Mouse (Mus musculus): ENCODE measurements around the gene Hist1h2bc. TPM values are rescaled to one million over a fixed set of nuclear protein-coding genes. Genes with fewer than 3 reads are reported as not detected.

Hist1h2bc gene
- polyA plus RNA-seq, 1 experiment from 2014 or later: 57.5 TPM

DNA sequence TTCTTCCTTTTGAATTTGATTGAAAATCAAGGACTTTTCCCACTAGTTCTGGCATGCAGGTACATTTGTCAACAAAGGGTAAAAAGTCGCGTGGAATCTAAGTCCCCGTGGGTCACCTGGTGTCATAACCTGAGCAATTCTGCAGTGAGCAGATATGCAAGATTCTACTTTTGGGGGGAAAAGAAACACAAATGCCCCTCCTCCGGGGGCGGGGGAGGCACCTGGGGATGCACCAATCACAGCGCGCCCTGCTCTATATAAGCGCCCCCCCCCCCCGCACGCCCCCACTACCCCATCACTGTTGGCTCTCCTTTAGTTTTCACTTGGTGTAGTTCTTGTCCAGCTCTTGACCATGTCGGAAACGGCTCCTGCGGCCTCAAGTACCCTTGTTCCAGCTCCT is 11.5 kb downstream of the Hist1h2bc start, which contains the start of gene Hist1h1t:
TSS of gene Hist1h1t (plus strand) at position 301 of the 400 bp plus-strand sequence.
- Histone ChIP-seq H3K36me3 (ENCODE audit: control insufficient read depth, insufficient read depth, low read length) (no peaks in the 10 kb centered on the region), H3K4me3 (ENCODE audit: low read depth, low read length) (no peak within 1 kb of the TSS), H3K27ac (ENCODE audit: low read depth) (no peak within 1 kb of the TSS), H3K9me3 (ENCODE audit: control insufficient read depth, low read length) (no peaks in the 10 kb centered on the region), H3K27me3 (replicated peaks; ENCODE audit: control insufficient read depth, insufficient read depth, low read length) (no peaks in the 10 kb centered on the region), H3K9ac (ENCODE audit: low read length) (no peak within 1 kb of the TSS), H3K4me1 (replicated peaks; ENCODE audit: control insufficient read depth, insufficient read depth, low read length) (peaks cover 13% of the 10 kb centered on the region; the same call in 1 of the 2 replicates), H3K4me2 (ENCODE audit: low read length) (no peak within 1 kb of the TSS)
- 48% methylated on average over 13 of the region's 13 CpGs for WGBS
- DNase-seq (ENCODE audit: low spot score) (no peak), ATAC-seq (replicated peaks; ENCODE audit: low FRiP score, low TSS enrichment, low read depth) (no peak)

DNA sequence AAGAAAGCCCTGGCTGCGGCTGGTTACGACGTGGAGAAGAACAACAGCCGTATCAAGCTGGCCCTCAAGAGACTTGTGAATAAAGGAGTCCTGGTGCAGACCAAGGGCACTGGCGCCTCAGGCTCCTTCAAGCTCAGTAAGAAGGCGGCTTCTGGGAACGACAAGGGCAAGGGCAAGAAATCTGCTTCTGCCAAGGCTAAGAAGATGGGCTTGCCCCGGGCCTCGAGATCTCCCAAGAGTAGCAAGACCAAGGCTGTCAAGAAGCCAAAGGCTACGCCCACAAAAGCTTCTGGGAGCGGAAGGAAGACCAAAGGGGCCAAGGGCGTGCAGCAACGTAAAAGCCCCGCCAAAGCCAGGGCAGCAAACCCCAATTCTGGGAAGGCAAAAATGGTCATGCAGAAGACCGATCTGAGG is 12.1 kb downstream of the Hist1h2bc start:
- H3K27ac ChIP-seq (ENCODE audit: low read depth): no peak overlapping the region
- no peak for ATAC-seq (replicated peaks; ENCODE audit: low FRiP score, low TSS enrichment, low read depth)
- no peak overlapping the region for H3K4me2 ChIP-seq (ENCODE audit: low read length)

DNA sequence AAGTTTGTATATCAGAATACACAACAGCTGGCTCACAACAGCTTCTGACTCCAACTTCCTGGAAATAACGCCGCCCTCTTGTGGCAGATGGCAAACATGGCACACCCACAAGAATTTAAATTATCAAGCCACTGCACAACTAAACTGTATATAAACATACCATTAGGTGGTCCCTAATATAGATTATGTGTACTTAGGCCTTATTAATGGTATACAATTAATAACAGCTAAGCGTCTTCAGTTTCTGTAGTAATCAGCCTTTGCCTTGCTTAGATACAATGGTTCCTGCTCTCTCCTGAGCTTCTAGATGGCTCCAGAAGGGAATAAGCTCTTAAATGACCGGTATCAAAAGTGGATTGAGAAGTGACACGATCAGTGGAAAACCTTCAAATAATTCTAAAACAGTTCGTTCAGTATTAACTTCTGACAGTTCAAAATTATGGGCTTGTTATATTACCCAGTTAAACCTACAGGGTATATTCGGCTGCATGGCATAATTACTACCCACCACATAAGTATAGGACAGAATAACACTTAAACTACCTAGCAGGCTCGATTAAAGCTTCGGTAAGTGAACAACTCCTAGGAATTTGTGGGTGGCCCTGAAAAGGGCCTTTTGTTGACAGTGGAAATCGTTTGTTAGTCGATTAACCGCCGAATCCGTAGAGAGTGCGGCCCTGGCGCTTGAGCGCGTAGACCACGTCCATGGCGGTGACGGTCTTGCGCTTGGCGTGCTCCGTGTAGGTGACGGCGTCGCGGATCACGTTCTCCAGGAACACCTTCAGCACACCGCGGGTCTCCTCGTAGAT is 13.7 kb downstream of the Hist1h2bc start:
- no peaks in the 10 kb centered on the region for H3K9me3 ChIP-seq (ENCODE audit: control insufficient read depth, low read length)
- no peaks in the 10 kb centered on the region for H3K27me3 ChIP-seq (replicated peaks; ENCODE audit: control insufficient read depth, insufficient read depth, low read length)
- ATAC-seq (replicated peaks; ENCODE audit: low FRiP score, low TSS enrichment, low read depth): peak; percentile 81
- peak overlapping the region; percentile 77 for H3K4me2 ChIP-seq (ENCODE audit: low read length)
- H3K36me3 ChIP-seq (ENCODE audit: control insufficient read depth, insufficient read depth, low read length): no peaks in the 10 kb centered on the region
- peaks cover 13% of the 10 kb centered on the region; the same call in 1 of the 2 replicates for H3K4me1 ChIP-seq (replicated peaks; ENCODE audit: control insufficient read depth, insufficient read depth, low read length)
- H3K9ac ChIP-seq (ENCODE audit: low read length): peak overlapping the region; percentile 69
- H3K27ac ChIP-seq (ENCODE audit: low read depth): peak overlapping the region; percentile 91
- WGBS: 2% methylated on average over 23 of the region's 32 CpGs
- DNase-seq (ENCODE audit: low spot score): peak; percentile 80
- H3K4me3 ChIP-seq (ENCODE audit: low read depth, low read length): peak overlapping the region; percentile 50

More for the DNA sequence above, 12.1 kb downstream of the Hist1h2bc start:
- Histone ChIP-seq H3K9ac (ENCODE audit: low read length) (no peak overlapping the region), H3K4me1 (replicated peaks; ENCODE audit: control insufficient read depth, insufficient read depth, low read length) (peaks cover 13% of the 10 kb centered on the region; the same call in 1 of the 2 replicates), H3K4me3 (ENCODE audit: low read depth, low read length) (no peak overlapping the region), H3K36me3 (ENCODE audit: control insufficient read depth, insufficient read depth, low read length) (no peaks in the 10 kb centered on the region), H3K27me3 (replicated peaks; ENCODE audit: control insufficient read depth, insufficient read depth, low read length) (no peaks in the 10 kb centered on the region), H3K9me3 (ENCODE audit: control insufficient read depth, low read length) (no peaks in the 10 kb centered on the region)
- 65% methylated on average over 15 of the region's 15 CpGs for WGBS
- no peak for DNase-seq (ENCODE audit: low spot score)

DNA sequence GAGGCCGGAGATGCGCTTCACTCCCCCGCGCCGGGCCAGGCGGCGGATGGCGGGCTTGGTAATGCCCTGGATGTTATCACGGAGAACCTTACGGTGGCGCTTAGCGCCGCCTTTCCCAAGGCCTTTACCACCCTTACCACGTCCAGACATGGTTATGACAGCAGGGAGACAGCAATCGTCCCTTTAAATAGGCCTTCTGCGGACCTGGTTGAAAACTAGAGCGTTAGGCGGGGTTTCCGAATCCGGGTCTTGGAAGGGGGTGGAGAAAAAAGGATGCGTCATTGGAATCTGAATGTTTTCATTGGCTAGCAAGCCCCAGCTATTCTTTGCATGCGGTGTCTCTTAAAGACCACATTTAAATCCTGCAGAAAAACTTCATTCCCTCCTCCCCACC is 14.3 kb downstream of the Hist1h2bc start, which contains the start of gene Hist1h4c:
TSS of gene Hist1h4c (minus strand) at position 155 of the 394 bp plus-strand sequence.
- Histone ChIP-seq H3K27me3 (replicated peaks; ENCODE audit: control insufficient read depth, insufficient read depth, low read length) (no peaks in the 10 kb centered on the region), H3K27ac (ENCODE audit: low read depth) (peak within 1 kb of the TSS; percentile 91), H3K9me3 (ENCODE audit: control insufficient read depth, low read length) (no peaks in the 10 kb centered on the region), H3K4me2 (ENCODE audit: low read length) (peak within 1 kb of the TSS; percentile 77), H3K9ac (ENCODE audit: low read length) (peak within 1 kb of the TSS; percentile 69), H3K4me3 (ENCODE audit: low read depth, low read length) (peak within 1 kb of the TSS; percentile 50), H3K36me3 (ENCODE audit: control insufficient read depth, insufficient read depth, low read length) (no peaks in the 10 kb centered on the region), H3K4me1 (replicated peaks; ENCODE audit: control insufficient read depth, insufficient read depth, low read length) (peaks cover 13% of the 10 kb centered on the region; the same call in 1 of the 2 replicates)
- WGBS: under 1% methylated on average over 22 of the region's 22 CpGs
- ATAC-seq (replicated peaks; ENCODE audit: low FRiP score, low TSS enrichment, low read depth) (peak; percentile 95), DNase-seq (ENCODE audit: low spot score) (peak; percentile 100)

DNA sequence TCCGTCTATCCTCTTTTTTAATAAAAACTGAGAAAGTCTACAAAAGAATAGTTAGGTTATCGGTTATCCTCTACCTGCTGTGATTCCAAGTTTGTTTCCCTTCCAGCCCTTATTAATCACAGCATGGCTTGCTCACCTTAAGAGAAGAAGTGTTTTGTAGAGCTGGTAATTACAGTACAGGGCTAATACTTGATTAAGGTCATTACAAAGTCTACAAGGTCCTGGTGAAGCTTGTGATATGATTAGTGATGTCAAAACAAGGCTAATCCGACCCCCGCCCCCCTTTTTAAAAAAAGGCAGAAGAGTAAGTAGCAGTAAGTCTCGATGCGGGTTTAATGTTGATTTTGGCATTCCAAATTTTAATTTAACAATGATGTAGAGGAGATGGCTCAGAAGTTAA is 15.0 kb downstream of the Hist1h2bc start:
- Histone ChIP-seq H3K4me2 (ENCODE audit: low read length) (peak overlapping the region; percentile 47), H3K27ac (ENCODE audit: low read depth) (peak overlapping the region; percentile 91), H3K9ac (ENCODE audit: low read length) (no peak overlapping the region; the same call in 1 of the 2 replicates), H3K9me3 (ENCODE audit: control insufficient read depth, low read length) (no peaks in the 10 kb centered on the region), H3K27me3 (replicated peaks; ENCODE audit: control insufficient read depth, insufficient read depth, low read length) (no peaks in the 10 kb centered on the region), H3K36me3 (ENCODE audit: control insufficient read depth, insufficient read depth, low read length) (no peaks in the 10 kb centered on the region), H3K4me3 (ENCODE audit: low read depth, low read length) (peak overlapping the region; percentile 50; the same call in 1 of the 2 replicates), H3K4me1 (replicated peaks; ENCODE audit: control insufficient read depth, insufficient read depth, low read length) (peaks cover 13% of the 10 kb centered on the region; the same call in 1 of the 2 replicates)
- 73% methylated on average over 6 of the region's 6 CpGs for WGBS
- ATAC-seq (replicated peaks; ENCODE audit: low FRiP score, low TSS enrichment, low read depth): no peak
- no peak for DNase-seq (ENCODE audit: low spot score)

DNA sequence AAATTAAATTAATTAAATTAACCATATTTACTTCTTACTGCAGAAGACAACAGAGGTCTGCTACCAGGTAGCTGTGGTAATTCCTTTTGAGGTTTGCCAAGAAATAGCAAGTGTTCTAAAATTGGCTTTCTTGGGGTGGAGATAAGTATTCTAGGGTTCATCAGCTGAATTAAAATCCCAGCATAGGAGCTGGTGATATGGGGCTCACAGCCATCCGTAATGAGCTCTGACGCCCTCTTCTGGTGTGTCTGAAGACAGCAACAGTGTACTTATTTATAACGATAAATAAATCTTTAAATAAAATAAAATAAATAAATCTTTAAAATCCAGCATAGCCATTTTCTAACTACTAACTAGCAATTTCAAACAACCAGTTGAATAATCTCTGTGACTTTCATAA is 15.8 kb downstream of the Hist1h2bc start:
- Histone ChIP-seq H3K4me3 (ENCODE audit: low read depth, low read length) (no peak overlapping the region), H3K9ac (ENCODE audit: low read length) (no peak overlapping the region), H3K27me3 (replicated peaks; ENCODE audit: control insufficient read depth, insufficient read depth, low read length) (no peaks in the 10 kb centered on the region), H3K9me3 (ENCODE audit: control insufficient read depth, low read length) (no peaks in the 10 kb centered on the region), H3K36me3 (ENCODE audit: control insufficient read depth, insufficient read depth, low read length) (no peaks in the 10 kb centered on the region), H3K4me2 (ENCODE audit: low read length) (no peak overlapping the region), H3K4me1 (replicated peaks; ENCODE audit: control insufficient read depth, insufficient read depth, low read length) (peaks cover 13% of the 10 kb centered on the region; the same call in 1 of the 2 replicates), H3K27ac (ENCODE audit: low read depth) (no peak overlapping the region)
- WGBS: 72% methylated on average over 3 of the region's 3 CpGs
- ATAC-seq (replicated peaks; ENCODE audit: low FRiP score, low TSS enrichment, low read depth): no peak
- DNase-seq (ENCODE audit: low spot score): no peak

DNA sequence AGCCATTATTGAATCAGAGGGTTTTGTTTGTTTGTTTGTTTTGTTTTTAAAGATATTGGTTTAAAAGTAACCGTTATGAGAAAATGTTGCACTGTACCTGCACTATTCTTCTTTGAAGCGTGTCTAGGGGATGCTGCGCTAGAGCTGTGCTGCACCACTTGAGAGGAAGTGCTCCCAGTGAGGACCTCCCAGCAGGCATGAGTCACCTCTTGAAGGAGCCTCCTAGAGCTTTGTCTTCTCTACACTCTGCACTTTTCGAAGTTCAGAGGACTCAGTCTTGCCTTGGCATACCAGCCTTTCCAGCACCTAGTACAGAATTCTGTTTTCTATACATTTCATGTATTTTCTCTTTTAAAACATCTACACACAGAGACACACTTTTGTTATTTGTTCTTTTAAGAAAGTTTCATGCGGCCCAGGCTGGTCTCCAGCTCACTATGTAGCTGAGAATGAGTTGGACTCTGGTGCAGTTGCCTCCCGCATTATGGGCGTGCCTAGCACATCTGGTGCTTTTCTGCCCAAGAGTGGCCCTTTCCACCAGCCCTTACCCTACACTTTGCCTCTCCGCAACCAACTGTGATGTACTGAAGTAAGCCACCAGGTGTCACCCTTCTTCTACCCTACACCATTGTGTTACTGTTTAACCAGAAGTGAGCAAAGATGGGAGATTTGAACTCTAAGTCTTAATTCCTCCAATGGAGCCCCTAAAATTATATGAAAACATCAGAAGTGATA is 17.0 kb downstream of the Hist1h2bc start:
- WGBS: 29% methylated on average over 8 of the region's 8 CpGs
- ATAC-seq (replicated peaks; ENCODE audit: low FRiP score, low TSS enrichment, low read depth): peak; percentile 62
- Histone ChIP-seq H3K36me3 (ENCODE audit: control insufficient read depth, insufficient read depth, low read length) (no peaks in the 10 kb centered on the region), H3K9ac (ENCODE audit: low read length) (no peak overlapping the region), H3K4me2 (ENCODE audit: low read length) (no peak overlapping the region), H3K27ac (ENCODE audit: low read depth) (no peak overlapping the region), H3K4me1 (replicated peaks; ENCODE audit: control insufficient read depth, insufficient read depth, low read length) (peaks cover 13% of the 10 kb centered on the region; the same call in 1 of the 2 replicates), H3K27me3 (replicated peaks; ENCODE audit: control insufficient read depth, insufficient read depth, low read length) (no peaks in the 10 kb centered on the region), H3K4me3 (ENCODE audit: low read depth, low read length) (no peak overlapping the region), H3K9me3 (ENCODE audit: control insufficient read depth, low read length) (no peaks in the 10 kb centered on the region)
- peak; percentile 67 for DNase-seq (ENCODE audit: low spot score)

DNA sequence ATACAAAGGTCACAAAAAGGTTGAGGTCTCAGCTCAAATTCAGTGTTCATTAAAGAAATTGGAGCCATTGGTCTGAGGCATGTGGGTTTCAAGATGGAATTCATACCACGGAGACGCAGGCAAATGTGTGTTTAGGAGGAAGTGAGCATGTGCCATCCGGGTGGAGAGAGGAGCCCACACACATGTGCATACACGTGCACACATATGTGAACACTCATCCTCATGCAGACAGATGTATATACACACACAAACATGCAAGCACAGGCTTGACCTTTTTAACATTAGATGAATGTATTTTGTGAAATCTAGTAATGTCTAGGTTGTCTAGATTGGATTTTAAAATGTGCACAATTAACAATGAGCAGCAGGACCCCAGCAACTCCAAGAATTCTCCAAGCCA is 18.2 kb downstream of the Hist1h2bc start:
- DNase-seq (ENCODE audit: low spot score): no peak
- Histone ChIP-seq H3K9ac (ENCODE audit: low read length) (no peak overlapping the region), H3K4me3 (ENCODE audit: low read depth, low read length) (no peak overlapping the region), H3K36me3 (ENCODE audit: control insufficient read depth, insufficient read depth, low read length) (no peaks in the 10 kb centered on the region), H3K27me3 (replicated peaks; ENCODE audit: control insufficient read depth, insufficient read depth, low read length) (no peaks in the 10 kb centered on the region), H3K4me2 (ENCODE audit: low read length) (no peak overlapping the region), H3K9me3 (ENCODE audit: control insufficient read depth, low read length) (no peaks in the 10 kb centered on the region), H3K4me1 (replicated peaks; ENCODE audit: control insufficient read depth, insufficient read depth, low read length) (peaks cover 13% of the 10 kb centered on the region; the same call in 1 of the 2 replicates), H3K27ac (ENCODE audit: low read depth) (no peak overlapping the region)
- ATAC-seq (replicated peaks; ENCODE audit: low FRiP score, low TSS enrichment, low read depth): no peak
- WGBS: 78% methylated on average over 4 of the region's 4 CpGs
